Mouse (Mus musculus) embryo, embryonic 11.5 days (tissue): ENCODE measurements around the gene C1ql1.

ENCODE experiments used
- DNase-seq: peaks from one replicate; pipeline ENCODE4 v3.0.0-alpha.2; 2012; ENCODE audit warnings: low read depth, low spot score

The C1ql1 gene

DNA sequence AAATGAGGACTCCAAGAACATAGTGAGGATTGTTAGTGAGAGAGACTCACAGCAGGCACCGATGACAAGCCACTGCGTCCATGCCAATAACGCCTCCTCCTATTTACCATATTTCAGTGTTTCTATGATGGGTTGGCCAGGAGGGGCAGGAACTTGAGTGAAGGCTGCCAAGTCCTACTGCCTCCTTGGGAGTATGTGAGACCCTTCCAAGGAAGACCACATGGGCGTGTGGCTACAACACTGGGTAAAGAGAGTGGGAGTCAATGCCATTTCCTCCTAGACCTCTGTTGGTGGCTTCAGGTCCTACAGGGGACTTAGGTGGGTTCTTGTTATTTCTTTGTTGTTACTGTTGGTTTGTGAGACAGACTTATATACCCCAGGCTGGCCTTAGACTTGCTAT is 45.3 kb downstream of the C1ql1 start:
- no peak for DNase-seq

DNA sequence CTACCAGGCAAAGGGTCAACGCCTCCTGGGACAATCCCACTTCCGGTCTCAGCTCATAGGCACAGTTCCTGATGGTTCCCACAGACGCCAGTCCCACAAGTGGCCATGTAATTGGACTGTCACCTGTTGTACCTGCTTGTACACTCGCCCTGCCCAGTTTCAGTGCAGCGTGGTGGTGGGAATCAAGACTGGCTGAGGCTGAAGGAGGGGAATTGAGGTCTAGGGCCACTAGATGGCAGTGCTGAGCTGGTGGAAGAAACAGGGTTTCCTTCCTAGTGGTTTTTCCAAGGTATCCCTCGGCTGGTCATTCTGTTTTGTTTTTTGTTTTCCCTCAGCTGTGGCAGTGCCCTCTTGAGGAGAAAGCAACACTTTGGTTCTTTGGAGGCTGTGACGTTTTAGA is 45.7 kb downstream of the C1ql1 start, which contains the start of gene Gfap:
Gene Gfap (minus strand): TSS at position 150 of the 400 bp plus-strand sequence.
- DNase-seq = peak; percentile 75

DNA sequence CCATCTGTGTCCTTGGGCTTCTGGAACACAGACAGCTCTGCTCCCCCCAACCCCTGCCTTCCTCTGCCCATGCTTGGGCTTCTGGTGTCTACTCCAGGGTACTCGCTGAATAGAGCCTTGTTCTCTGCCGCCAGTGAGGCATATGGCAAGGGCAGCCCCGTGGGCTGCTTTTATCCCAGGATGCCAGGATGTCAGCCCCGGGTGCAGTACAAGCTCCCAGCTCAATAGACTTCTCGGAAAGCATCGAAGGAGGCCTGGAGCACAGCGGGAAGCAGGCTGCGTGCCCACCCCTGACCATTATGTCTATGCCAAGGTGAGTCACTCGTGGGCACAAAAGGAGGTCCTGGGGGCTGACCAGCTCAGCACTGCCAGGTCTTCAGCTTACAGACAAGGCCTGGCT is 48.1 kb downstream of the C1ql1 start:
- DNase-seq = no peak

DNA sequence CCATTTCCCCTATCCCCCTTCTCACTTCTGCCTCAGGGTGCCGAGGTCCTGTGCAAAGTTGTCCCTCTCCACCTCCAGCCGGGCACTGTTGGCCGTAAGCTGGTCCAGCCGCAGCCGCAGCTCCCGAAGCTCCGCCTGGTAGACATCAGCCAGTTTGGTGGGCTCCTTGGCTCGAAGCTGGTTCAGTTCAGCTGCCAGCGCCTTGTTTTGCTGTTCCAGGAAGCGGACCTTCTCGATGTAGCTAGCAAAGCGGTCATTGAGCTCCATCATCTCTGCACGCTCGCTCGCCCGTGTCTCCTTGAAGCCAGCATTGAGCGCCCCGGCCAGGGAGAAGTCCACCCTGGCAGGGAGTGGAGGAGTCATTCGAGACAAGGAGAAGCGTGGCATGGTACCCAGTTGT is 49.8 kb downstream of the C1ql1 start:
- DNase-seq = no peak

DNA sequence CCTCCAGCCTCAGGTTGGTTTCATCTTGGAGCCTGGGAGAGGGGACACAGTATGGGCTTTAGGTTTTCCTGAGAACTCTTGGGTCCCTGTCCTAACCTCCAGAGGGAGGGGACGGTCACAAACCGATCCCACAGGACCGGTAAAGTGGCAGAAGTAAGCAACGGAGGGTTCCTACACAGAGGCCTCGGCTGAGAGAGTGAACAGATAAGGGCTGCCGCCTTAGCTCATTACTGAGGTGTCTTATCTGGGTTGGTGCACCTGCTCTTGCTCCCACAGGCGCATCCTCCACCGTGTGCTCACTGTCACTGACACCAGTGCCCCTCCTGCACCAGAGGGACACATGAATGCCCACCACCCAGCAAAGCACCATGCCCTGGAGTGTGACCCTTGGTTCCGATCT is 50.7 kb downstream of the C1ql1 start:
- DNase-seq = no peak

DNA sequence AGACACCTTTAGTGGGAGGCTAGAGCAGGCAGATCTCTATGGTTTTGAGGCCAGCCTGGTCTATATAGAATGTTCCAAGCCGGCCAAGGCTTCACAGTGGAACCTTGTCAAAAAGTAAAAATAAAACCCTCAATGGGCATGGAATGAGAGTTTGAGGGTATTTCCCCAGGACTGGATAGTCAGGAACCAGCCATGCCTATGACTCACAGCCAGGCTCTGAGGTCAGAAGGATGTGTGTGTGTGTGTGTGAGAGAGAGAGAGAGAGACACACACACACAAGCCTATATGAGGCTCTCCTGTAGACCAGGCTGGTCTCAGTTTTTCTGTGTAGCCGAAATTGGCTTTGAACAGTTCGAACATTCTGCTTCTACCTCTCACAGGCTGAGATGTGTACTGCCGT is 51.8 kb downstream of the C1ql1 start:
- no peak for DNase-seq

DNA sequence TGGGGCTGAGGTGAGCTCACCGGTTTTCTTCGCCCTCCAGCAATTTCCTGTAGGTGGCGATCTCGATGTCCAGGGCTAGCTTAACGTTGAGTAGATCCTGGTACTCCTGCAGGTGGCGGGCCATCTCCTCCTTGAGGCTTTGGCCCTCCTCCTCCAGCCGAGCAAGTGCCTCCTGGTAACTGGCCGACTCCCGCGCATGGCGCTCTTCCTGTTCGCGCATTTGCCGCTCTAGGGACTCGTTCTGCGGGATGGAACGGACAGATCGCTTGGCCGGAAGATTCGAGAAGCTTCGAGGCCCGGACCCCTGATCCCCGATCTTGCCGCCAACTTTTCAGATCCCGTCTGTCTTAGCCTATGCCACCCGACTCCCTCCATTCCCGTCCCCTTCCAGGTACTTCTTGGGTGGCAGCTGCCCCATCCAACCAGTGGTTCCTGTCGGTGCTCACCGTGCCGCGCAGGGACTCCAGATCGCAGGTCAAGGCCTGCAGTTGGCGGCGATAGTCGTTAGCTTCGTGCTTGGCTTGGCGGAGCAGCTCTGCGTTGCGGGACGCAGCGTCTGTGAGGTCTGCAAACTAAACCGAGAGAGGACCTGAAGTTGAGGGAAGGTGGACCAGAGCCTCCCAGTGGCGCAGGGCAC is 53.4 kb downstream of the C1ql1 start:
- DNase-seq = peak; percentile 55

DNA sequence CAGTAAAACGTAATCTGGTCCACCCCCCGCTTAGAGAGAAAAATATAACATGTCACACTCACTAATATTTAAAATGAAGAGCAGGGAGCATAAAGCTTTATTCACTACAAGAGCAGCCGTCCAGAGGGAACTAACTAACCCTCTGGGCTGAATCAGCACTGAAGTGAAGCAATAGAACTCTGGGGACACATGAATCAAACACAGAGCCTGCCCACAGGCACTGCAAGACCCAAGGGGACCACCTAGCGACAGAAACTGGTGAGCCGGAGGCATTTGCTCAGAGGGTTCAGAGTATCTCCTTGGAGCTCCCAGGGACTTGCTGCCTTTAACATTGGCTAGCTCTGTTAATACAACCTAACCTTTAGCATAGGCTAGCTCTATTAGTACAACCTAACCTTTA is 56.4 kb downstream of the C1ql1 start:
- DNase-seq = no peak
